Mouse (Mus musculus) hindbrain, embryonic 11.5 days (tissue): Measurements from ENCODE around the gene C1qtnf2. TPM values are rescaled to one million over a fixed set of nuclear protein-coding genes. Genes with fewer than 3 reads are reported as not detected.

Experiments
- ATAC-seq: fragments of 200-750 bp; cut with Nextera tagmentation; 2 replicates; pipeline ENCODE4 v1.8.0; 2017; ENCODE audit warnings: mild to moderate bottlenecking, moderate TSS enrichment, moderate library complexity; ENCODE audit not compliant: low FRiP score
- DNase-seq: peaks from one replicate; pipeline ENCODE4 v3.0.0-alpha.2; 2015; ENCODE audit warnings: low spot score
- H3K27ac ChIP-seq: fragments of 300-500 bp; sonication (generic); 2 replicates; pipeline ENCODE4 v1.5.1; 2014; ENCODE audit warnings: mild to moderate bottlenecking, low read depth, low read length
- H3K27me3 ChIP-seq: fragments of 300-500 bp; sonication (generic); 2 replicates; pipeline ENCODE4 v1.6.1; 2014; ENCODE audit warnings: mild to moderate bottlenecking, low read length, moderate library complexity, mixed read lengths; ENCODE audit not compliant: control insufficient read depth, insufficient read depth
- H3K36me3 ChIP-seq: fragments of 300-500 bp; sonication (generic); 2 replicates; pipeline ENCODE4 v1.6.1; 2014; ENCODE audit warnings: mild to moderate bottlenecking, low read length, moderate library complexity, mixed read lengths; ENCODE audit not compliant: control insufficient read depth, insufficient read depth
- H3K4me1 ChIP-seq: fragments of 300-500 bp; sonication (generic); replicated peaks from 2 replicates; pipeline ENCODE4 v1.6.1; 2014; ENCODE audit warnings: low read length, mixed read lengths; ENCODE audit not compliant: control insufficient read depth, insufficient read depth
- H3K4me2 ChIP-seq: fragments of 300-500 bp; sonication (generic); replicated peaks from 2 replicates; pipeline ENCODE4 v1.6.1; 2014; ENCODE audit warnings: mild to moderate bottlenecking, low read depth, low read length
- H3K4me3 ChIP-seq: fragments of 300-500 bp; sonication (generic); 2 replicates; pipeline ENCODE4 v1.5.1; 2014; ENCODE audit warnings: low read depth, low read length
- H3K9ac ChIP-seq: fragments of 300-500 bp; sonication (generic); 2 replicates; pipeline ENCODE4 v1.6.1; 2014; ENCODE audit warnings: low read depth, low read length
- H3K9me3 ChIP-seq: fragments of 300-500 bp; sonication (generic); 2 replicates; pipeline ENCODE4 v1.6.1; 2016; ENCODE audit warnings: low read length; ENCODE audit not compliant: control insufficient read depth
- WGBS: fragments of 180-500 bp; shearing (Covaris S2); extraction: QIAGEN DNeasy Blood & Tissue Kit; methylation state at CpG from one replicate; pipeline ENCODE4 v1.1.7; 2014; 5-methylcytosine and 5-hydroxymethylcytosine counted together
- polyA plus RNA-seq: library from polyadenylated mRNA; unstranded; fragments of >200 nt; fragmentation: Nextera tagmentation; extraction: Ambion mirVana; gene quantifications from 2 replicates; pipeline ENCODE4 v1.2.1, GENCODE M21; 2014

Gene C1qtnf2
- polyA plus RNA-seq, 1 experiment from 2014 or later = 3.3 TPM

- peaks cover 11% of the 10 kb centered on the region for H3K36me3 ChIP-seq
- WGBS = 90% methylated on average over 13 of the region's 13 CpGs
These were observed 30.9 kb upstream of the C1qtnf2 start for GRCm38 (mm10) chr11:43443183-43443582.

GRCm38 (mm10) chr11:43449916-43450315, 24.2 kb upstream of the C1qtnf2 start:
- H3K4me2 ChIP-seq = no peak overlapping the region
- H3K36me3 ChIP-seq = peaks cover 6% of the 10 kb centered on the region
- H3K9me3 ChIP-seq = no peaks in the 10 kb centered on the region
- H3K27ac ChIP-seq = no peak overlapping the region
- ATAC-seq (no peak), DNase-seq (no peak)
- H3K4me1 ChIP-seq = no peaks in the 10 kb centered on the region
- no peak overlapping the region for H3K9ac ChIP-seq
- H3K4me3 ChIP-seq = no peak overlapping the region
- 95% methylated on average over 2 of the region's 2 CpGs for WGBS
- H3K27me3 ChIP-seq = no peaks in the 10 kb centered on the region

More at GRCm38 (mm10) chr11:43443183-43443582, 30.9 kb upstream of the C1qtnf2 start:
- Histone ChIP-seq H3K27me3 (no peaks in the 10 kb centered on the region), H3K4me2 (no peak overlapping the region), H3K27ac (no peak overlapping the region), H3K4me3 (no peak overlapping the region), H3K4me1 (no peaks in the 10 kb centered on the region), H3K9me3 (no peaks in the 10 kb centered on the region), H3K9ac (no peak overlapping the region)
- ATAC-seq (no peak), DNase-seq (no peak)

DNA sequence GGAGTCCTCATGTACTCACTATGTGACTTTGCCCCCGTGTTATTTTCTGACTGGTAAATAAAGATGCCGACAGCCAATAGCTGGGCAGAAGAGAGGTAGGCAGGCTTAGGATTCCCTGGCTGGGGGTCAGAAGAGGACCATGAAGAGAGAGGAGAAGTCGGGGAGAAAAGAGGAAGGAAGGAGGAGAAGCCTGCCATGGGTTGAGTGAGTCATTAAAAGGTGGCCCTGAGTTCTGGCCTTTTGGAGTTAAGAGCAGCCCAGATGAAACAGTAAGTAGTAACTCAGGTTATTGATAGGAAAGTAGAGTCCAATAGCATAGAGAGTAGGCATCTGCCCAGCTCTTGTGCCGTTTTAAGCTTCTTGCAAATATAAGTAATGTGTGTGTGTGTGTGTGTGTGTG, 22.8 kb upstream of the C1qtnf2 start:
- Histone ChIP-seq H3K9ac (no peak overlapping the region), H3K27me3 (no peaks in the 10 kb centered on the region), H3K9me3 (no peaks in the 10 kb centered on the region), H3K36me3 (peaks cover 4% of the 10 kb centered on the region; the same call in 1 of the 2 replicates), H3K4me2 (no peak overlapping the region), H3K27ac (no peak overlapping the region), H3K4me1 (no peaks in the 10 kb centered on the region), H3K4me3 (no peak overlapping the region)
- 78% methylated on average over 4 of the region's 4 CpGs for WGBS
- ATAC-seq (no peak), DNase-seq (no peak)

- 80% methylated on average over 2 of the region's 2 CpGs for WGBS
- ATAC-seq (no peak), DNase-seq (no peak)
These were observed 21.8 kb upstream of the C1qtnf2 start for GRCm38 (mm10) chr11:43452266-43452665.

GRCm38 (mm10) chr11:43463204-43463603, 10.9 kb upstream of the C1qtnf2 start:
- DNase-seq (no peak), ATAC-seq (no peak)
- H3K4me2 ChIP-seq = no peak overlapping the region
- H3K27ac ChIP-seq = no peak overlapping the region
- no peaks in the 10 kb centered on the region for H3K36me3 ChIP-seq
- no peak overlapping the region for H3K9ac ChIP-seq
- H3K27me3 ChIP-seq = no peaks in the 10 kb centered on the region
- no peaks in the 10 kb centered on the region for H3K4me1 ChIP-seq
- no peak overlapping the region for H3K4me3 ChIP-seq
- no peaks in the 10 kb centered on the region for H3K9me3 ChIP-seq
- 95% methylated on average over 25 of the region's 25 CpGs for WGBS

More at GRCm38 (mm10) chr11:43452266-43452665, 21.8 kb upstream of the C1qtnf2 start:
- Histone ChIP-seq H3K9me3 (no peaks in the 10 kb centered on the region), H3K36me3 (peaks cover 3% of the 10 kb centered on the region; the same call in 1 of the 2 replicates), H3K4me3 (no peak overlapping the region), H3K9ac (no peak overlapping the region), H3K27me3 (no peaks in the 10 kb centered on the region), H3K4me1 (no peaks in the 10 kb centered on the region), H3K4me2 (no peak overlapping the region), H3K27ac (no peak overlapping the region)

- Histone ChIP-seq H3K9me3 (no peaks in the 10 kb centered on the region), H3K27ac (no peak overlapping the region), H3K27me3 (no peaks in the 10 kb centered on the region), H3K4me1 (no peaks in the 10 kb centered on the region; the same call in 1 of the 2 replicates), H3K4me2 (no peak overlapping the region), H3K36me3 (no peaks in the 10 kb centered on the region), H3K9ac (no peak overlapping the region), H3K4me3 (no peak overlapping the region)
- WGBS = 68% methylated on average over 5 of the region's 5 CpGs
- ATAC-seq = no peak
- no peak for DNase-seq
These were observed 4.0 kb upstream of the C1qtnf2 start for GRCm38 (mm10) chr11:43470118-43470517.

- Histone ChIP-seq H3K4me2 (no peak overlapping the region), H3K27ac (no peak overlapping the region), H3K4me3 (no peak overlapping the region), H3K9me3 (no peaks in the 10 kb centered on the region), H3K4me1 (no peaks in the 10 kb centered on the region; the same call in 1 of the 2 replicates), H3K9ac (no peak overlapping the region), H3K27me3 (no peaks in the 10 kb centered on the region), H3K36me3 (no peaks in the 10 kb centered on the region)
- no peak for DNase-seq
- ATAC-seq = no peak
- WGBS = 75% methylated on average over 6 of the region's 6 CpGs
These were observed 2.9 kb upstream of the C1qtnf2 start for GRCm38 (mm10) chr11:43470881-43471820.

GRCm38 (mm10) chr11:43473115-43473514, 961 bp upstream of the C1qtnf2 start:
- no peak overlapping the region for H3K4me3 ChIP-seq
- no peaks in the 10 kb centered on the region for H3K27me3 ChIP-seq
- 65% methylated on average over 1 of the region's 1 CpGs for WGBS
- no peak overlapping the region for H3K4me2 ChIP-seq
- no peak for DNase-seq
- H3K27ac ChIP-seq = no peak overlapping the region
- no peaks in the 10 kb centered on the region for H3K36me3 ChIP-seq
- H3K9me3 ChIP-seq = no peaks in the 10 kb centered on the region
- no peaks in the 10 kb centered on the region; the same call in 1 of the 2 replicates for H3K4me1 ChIP-seq
- H3K9ac ChIP-seq = no peak overlapping the region
- ATAC-seq = no peak
